Mouse (Mus musculus): Measurements from ENCODE around the gene Gm11172. TPM values are rescaled to one million over a fixed set of nuclear protein-coding genes. Genes with fewer than 3 reads are reported as not detected.

Gene Gm11172
- polyA plus RNA-seq, 1 experiment from 2014 or later: not detected

DNA sequence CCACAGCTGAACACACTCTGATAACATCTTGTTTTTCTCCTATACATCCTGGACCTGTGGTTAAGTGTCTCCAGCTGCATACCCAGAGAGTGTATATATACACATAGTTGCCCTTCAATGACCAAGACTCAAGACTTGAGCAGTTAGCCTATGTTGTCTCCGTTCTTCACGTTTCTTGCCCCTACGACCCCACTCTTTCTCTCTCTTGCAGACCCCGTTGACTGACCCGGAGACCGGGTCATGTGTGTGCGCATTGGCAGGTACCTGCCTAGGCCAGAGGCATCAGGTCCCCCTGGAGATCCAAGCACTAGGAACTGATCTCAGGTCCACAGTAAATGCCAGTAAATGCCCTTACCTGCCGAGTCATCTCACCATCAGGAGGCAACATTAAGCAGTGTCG, 14.6 kb downstream of the Gm11172 start:
- Histone ChIP-seq H3K4me3 (ENCODE audit: low read length) (no peak overlapping the region), H3K9me3 (ENCODE audit: low read length) (no peaks in the 10 kb centered on the region), H3K27me3 (ENCODE audit: insufficient read depth, low read length) (no peaks in the 10 kb centered on the region), H3K9ac (replicated peaks; ENCODE audit: low read length) (no peak overlapping the region), H3K4me2 (replicated peaks; ENCODE audit: low read depth, low read length) (no peak overlapping the region), H3K27ac (ENCODE audit: low read length) (no peak overlapping the region), H3K36me3 (ENCODE audit: insufficient read depth, low read length) (no peaks in the 10 kb centered on the region), H3K4me1 (ENCODE audit: insufficient read depth, low read length) (0 out of 2 replicates have a peak, but pooled peaks cover 7% of the 10 kb centered on the region)
- ATAC-seq (ENCODE audit: low FRiP score, low TSS enrichment): no peak
- WGBS: 90% methylated on average over 9 of the region's 9 CpGs

DNA sequence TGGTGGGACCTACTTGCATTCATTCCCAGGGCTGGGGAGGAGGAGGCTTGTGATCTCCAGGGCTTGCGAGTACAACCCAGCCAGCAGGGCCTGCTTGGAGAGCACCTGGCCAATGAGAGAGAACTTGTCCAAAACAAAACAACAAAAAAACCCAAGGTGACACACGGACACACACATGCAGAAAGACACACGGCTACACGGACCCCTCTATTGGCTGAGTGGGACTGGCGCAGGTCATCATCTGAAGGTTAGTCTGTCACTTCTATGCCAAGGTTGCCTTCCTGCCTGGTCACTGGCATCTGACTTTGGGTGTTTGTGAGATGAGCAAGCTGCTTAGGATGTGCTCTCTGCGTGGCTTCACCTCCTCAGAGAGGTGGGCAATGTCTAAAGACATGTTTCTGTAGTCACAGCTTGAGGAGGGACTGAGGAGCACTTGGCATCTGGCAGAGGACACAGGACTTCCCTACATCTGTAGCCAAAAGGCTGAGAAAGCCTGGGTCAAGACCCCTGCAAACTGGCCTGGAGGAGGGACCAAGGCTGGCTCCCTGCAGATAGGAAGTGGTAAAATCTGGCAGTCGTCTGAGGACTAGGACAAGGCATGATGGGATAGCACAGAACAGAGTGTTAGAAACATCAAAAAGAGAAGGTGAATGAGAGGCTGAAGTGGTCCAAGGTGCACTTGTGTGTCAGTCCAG, 15.2 kb downstream of the Gm11172 start:
- 78% methylated on average over 7 of the region's 7 CpGs for WGBS
- Histone ChIP-seq H3K4me1 (ENCODE audit: insufficient read depth, low read length) (0 out of 2 replicates have a peak, but pooled peaks cover 7% of the 10 kb centered on the region), H3K9me3 (ENCODE audit: low read length) (no peaks in the 10 kb centered on the region), H3K36me3 (ENCODE audit: insufficient read depth, low read length) (no peaks in the 10 kb centered on the region), H3K9ac (replicated peaks; ENCODE audit: low read length) (no peak overlapping the region), H3K4me3 (ENCODE audit: low read length) (no peak overlapping the region), H3K27me3 (ENCODE audit: insufficient read depth, low read length) (no peaks in the 10 kb centered on the region), H3K27ac (ENCODE audit: low read length) (no peak overlapping the region), H3K4me2 (replicated peaks; ENCODE audit: low read depth, low read length) (no peak overlapping the region)
- ATAC-seq (ENCODE audit: low FRiP score, low TSS enrichment): no peak

DNA sequence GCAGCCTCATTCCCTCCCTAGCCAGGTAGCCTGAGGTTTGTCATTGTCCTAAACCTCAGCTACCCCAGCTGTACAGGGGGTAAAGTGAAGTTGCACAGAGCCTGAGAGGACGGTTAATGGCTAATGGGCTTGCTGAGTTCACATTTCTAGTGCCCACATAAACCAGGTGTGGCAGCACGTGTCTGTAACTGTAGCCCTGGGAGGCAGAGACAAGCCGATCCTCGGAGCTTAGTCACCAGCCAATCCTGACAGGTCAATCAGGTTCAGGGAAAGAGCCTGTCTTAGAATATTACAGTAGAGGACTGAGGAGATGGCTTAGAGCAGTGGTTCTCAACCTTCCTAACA, 15.7 kb downstream of the Gm11172 start:
- no peaks in the 10 kb centered on the region for H3K36me3 ChIP-seq (ENCODE audit: insufficient read depth, low read length)
- no peaks in the 10 kb centered on the region for H3K9me3 ChIP-seq (ENCODE audit: low read length)
- no peaks in the 10 kb centered on the region for H3K27me3 ChIP-seq (ENCODE audit: insufficient read depth, low read length)
- H3K4me2 ChIP-seq (replicated peaks; ENCODE audit: low read depth, low read length): no peak overlapping the region
- 0 out of 2 replicates have a peak, but pooled peaks cover 7% of the 10 kb centered on the region for H3K4me1 ChIP-seq (ENCODE audit: insufficient read depth, low read length)
- no peak overlapping the region for H3K27ac ChIP-seq (ENCODE audit: low read length)
- no peak for ATAC-seq (ENCODE audit: low FRiP score, low TSS enrichment)
- no peak overlapping the region for H3K4me3 ChIP-seq (ENCODE audit: low read length)
- no peak overlapping the region for H3K9ac ChIP-seq (replicated peaks; ENCODE audit: low read length)
- 61% methylated on average over 4 of the region's 4 CpGs for WGBS

DNA sequence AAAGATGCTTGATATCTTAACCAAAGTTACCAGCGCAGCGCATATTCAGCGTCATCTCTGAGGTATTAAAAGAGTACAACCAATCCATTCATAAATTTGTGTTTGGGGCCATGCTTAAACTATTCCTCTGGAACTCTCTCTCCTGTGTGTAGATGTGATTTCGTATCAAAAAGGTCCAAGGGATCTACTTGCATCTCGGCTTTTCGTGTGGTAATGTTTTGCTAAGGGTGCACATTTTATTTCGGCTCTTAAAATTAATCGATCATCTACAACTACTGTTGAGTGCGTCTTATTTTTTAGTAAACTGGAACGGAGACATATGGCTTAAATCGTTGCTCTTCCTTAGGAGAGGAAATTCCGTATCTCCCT, 21.8 kb downstream of the Gm11172 start:
- Histone ChIP-seq H3K4me2 (replicated peaks; ENCODE audit: low read depth, low read length) (peak overlapping the region; percentile 74), H3K27me3 (ENCODE audit: insufficient read depth, low read length) (no peaks in the 10 kb centered on the region), H3K36me3 (ENCODE audit: insufficient read depth, low read length) (no peaks in the 10 kb centered on the region), H3K4me1 (ENCODE audit: insufficient read depth, low read length) (peaks cover 26% of the 10 kb centered on the region), H3K9ac (replicated peaks; ENCODE audit: low read length) (peak overlapping the region; percentile 81), H3K27ac (ENCODE audit: low read length) (no peak overlapping the region), H3K9me3 (ENCODE audit: low read length) (no peaks in the 10 kb centered on the region), H3K4me3 (ENCODE audit: low read length) (peak overlapping the region; percentile 71)
- 12% methylated on average over 12 of the region's 12 CpGs for WGBS
- no peak for ATAC-seq (ENCODE audit: low FRiP score, low TSS enrichment)

DNA sequence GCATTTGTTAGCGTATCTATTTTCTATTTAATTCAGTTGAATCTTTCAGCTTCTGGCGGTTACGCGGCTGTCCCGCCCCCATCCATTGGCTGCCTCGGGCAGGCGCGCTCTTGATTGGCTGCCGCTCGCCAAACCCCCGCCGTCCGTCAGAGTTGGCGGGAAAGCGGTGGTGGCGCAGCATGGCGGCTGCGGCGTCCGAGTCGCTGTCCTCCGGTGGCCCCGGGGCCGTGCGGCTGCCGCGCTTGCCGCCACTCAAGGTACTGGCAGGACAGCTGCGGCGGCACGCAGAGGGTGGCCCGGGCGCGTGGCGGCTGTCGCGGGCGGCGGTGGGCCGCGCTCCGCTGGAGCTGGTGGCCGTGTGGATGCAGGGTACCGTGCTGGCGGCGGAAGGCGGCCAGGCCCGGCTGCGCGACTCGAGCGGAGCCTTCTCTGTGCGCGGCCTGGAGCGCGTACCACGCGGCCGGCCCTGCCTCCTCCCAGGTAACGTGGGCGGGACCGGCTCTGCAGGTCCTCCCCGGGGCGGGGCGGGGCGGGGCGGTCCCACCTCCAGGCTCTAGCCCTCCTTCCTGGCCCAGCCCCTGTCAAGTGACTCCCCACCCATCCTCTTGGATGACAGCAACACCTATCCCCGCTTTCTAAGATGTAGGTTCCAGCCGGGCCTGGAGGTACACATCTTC, 22.3 kb downstream of the Gm11172 start, which contains the start of gene Rmi2:
TSS of gene Rmi2 (plus strand) at position 149 of the 677 bp plus-strand sequence.
- peak within 1 kb of the TSS; percentile 74 for H3K4me2 ChIP-seq (replicated peaks; ENCODE audit: low read depth, low read length)

DNA sequence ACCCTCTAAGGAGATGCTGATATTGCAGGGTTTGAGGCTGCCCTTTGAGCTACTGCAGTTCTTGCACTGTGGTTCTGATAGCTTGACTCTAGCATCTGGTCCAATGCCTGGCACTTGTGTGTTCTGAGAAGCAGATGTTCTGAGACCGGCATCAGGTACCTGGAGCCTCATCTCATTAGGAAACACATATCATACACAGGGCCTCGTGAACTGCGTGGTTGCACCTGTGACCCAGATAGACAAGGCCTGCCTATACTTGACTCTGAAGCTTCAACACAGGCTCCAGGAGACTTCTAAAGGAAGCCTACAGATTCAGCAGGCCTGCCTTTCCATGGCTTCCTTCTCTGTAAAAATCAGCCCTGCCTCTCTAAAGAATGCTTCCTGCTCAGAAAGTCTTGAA, 23.7 kb downstream of the Gm11172 start:
- no peak overlapping the region for H3K4me3 ChIP-seq (ENCODE audit: low read length)
- no peak overlapping the region for H3K4me2 ChIP-seq (replicated peaks; ENCODE audit: low read depth, low read length)
- H3K9me3 ChIP-seq (ENCODE audit: low read length): no peaks in the 10 kb centered on the region
- no peak overlapping the region for H3K27ac ChIP-seq (ENCODE audit: low read length)
- ATAC-seq (ENCODE audit: low FRiP score, low TSS enrichment): no peak
- H3K4me1 ChIP-seq (ENCODE audit: insufficient read depth, low read length): peaks cover 28% of the 10 kb centered on the region
- no peak overlapping the region for H3K9ac ChIP-seq (replicated peaks; ENCODE audit: low read length)
- WGBS: 81% methylated on average over 3 of the region's 3 CpGs
- no peaks in the 10 kb centered on the region for H3K27me3 ChIP-seq (ENCODE audit: insufficient read depth, low read length)
- peaks cover 5% of the 10 kb centered on the region; the same call in 1 of the 2 replicates for H3K36me3 ChIP-seq (ENCODE audit: insufficient read depth, low read length)

More for the DNA sequence above, 22.3 kb downstream of the Gm11172 start, which contains the start of gene Rmi2:
- peak within 1 kb of the TSS; percentile 80 for H3K27ac ChIP-seq (ENCODE audit: low read length)
- H3K27me3 ChIP-seq (ENCODE audit: insufficient read depth, low read length): no peaks in the 10 kb centered on the region
- H3K9ac ChIP-seq (replicated peaks; ENCODE audit: low read length): peak within 1 kb of the TSS; percentile 81
- peak; percentile 95 for ATAC-seq (ENCODE audit: low FRiP score, low TSS enrichment)
- H3K9me3 ChIP-seq (ENCODE audit: low read length): no peaks in the 10 kb centered on the region
- WGBS: under 1% methylated on average over 55 of the region's 69 CpGs
- peaks cover 3% of the 10 kb centered on the region; the same call in 1 of the 2 replicates for H3K36me3 ChIP-seq (ENCODE audit: insufficient read depth, low read length)
- H3K4me1 ChIP-seq (ENCODE audit: insufficient read depth, low read length): peaks cover 28% of the 10 kb centered on the region
- peak within 1 kb of the TSS; percentile 71 for H3K4me3 ChIP-seq (ENCODE audit: low read length)

DNA sequence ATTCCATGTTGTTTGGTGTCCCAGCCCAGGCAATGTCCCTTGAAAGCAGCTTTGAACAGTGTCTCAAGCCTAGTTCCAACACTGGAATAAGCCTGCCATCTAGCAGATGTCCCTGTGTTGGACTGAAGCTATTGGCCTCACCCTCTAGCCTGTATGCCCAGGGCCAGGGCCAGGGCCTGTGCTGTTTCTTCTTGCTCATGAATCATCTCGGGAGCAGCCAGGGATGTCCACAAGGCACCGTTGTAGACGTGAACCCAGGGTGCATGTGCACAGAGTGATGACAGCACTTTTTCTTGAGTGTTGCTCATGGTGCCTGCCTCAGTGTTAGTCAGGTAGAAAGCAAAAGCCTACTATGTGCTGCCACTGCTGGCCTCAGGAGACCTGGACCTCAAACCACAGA, 24.5 kb downstream of the Gm11172 start:
- H3K9ac ChIP-seq (replicated peaks; ENCODE audit: low read length): no peak overlapping the region

DNA sequence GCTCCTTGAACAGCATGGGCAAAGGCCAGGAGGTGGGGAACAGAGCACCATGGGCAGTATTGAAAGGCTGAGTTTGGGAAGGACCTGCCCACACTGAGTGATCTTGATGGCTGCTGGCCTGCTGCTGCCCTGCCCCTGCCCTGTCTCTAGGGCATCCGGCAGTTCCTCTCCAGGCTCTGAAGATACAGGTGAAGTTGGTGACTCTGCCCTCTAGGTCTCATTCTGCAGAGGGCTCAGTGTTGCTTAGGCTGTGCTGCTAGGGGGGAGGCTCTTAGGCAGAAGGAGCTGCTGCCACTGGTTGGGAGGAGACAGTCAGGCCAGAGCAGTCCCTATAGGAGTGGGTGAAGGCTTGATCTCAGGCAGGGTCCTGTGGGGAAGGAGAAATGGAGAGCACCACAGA, 25.2 kb downstream of the Gm11172 start:
- Histone ChIP-seq H3K4me1 (ENCODE audit: insufficient read depth, low read length) (peaks cover 36% of the 10 kb centered on the region), H3K9me3 (ENCODE audit: low read length) (no peaks in the 10 kb centered on the region), H3K4me3 (ENCODE audit: low read length) (no peak overlapping the region), H3K4me2 (replicated peaks; ENCODE audit: low read depth, low read length) (peak overlapping the region; percentile 0; the same call in 1 of the 2 replicates), H3K27ac (ENCODE audit: low read length) (peak overlapping the region; percentile 81), H3K36me3 (ENCODE audit: insufficient read depth, low read length) (peaks cover 5% of the 10 kb centered on the region; the same call in 1 of the 2 replicates), H3K9ac (replicated peaks; ENCODE audit: low read length) (0 out of 2 replicates have a peak overlapping the region, but pooled peaks have one; percentile 7), H3K27me3 (ENCODE audit: insufficient read depth, low read length) (no peaks in the 10 kb centered on the region)
- ATAC-seq (ENCODE audit: low FRiP score, low TSS enrichment): no peak; the same call in 1 of the 2 replicates
- 69% methylated on average over 1 of the region's 1 CpGs for WGBS

More for the DNA sequence above, 24.5 kb downstream of the Gm11172 start:
- Histone ChIP-seq H3K4me3 (ENCODE audit: low read length) (no peak overlapping the region), H3K4me1 (ENCODE audit: insufficient read depth, low read length) (peaks cover 29% of the 10 kb centered on the region), H3K27me3 (ENCODE audit: insufficient read depth, low read length) (no peaks in the 10 kb centered on the region), H3K9me3 (ENCODE audit: low read length) (no peaks in the 10 kb centered on the region), H3K27ac (ENCODE audit: low read length) (no peak overlapping the region), H3K36me3 (ENCODE audit: insufficient read depth, low read length) (peaks cover 5% of the 10 kb centered on the region; the same call in 1 of the 2 replicates), H3K4me2 (replicated peaks; ENCODE audit: low read depth, low read length) (no peak overlapping the region)
- WGBS: 68% methylated on average over 3 of the region's 3 CpGs
- no peak for ATAC-seq (ENCODE audit: low FRiP score, low TSS enrichment)

DNA sequence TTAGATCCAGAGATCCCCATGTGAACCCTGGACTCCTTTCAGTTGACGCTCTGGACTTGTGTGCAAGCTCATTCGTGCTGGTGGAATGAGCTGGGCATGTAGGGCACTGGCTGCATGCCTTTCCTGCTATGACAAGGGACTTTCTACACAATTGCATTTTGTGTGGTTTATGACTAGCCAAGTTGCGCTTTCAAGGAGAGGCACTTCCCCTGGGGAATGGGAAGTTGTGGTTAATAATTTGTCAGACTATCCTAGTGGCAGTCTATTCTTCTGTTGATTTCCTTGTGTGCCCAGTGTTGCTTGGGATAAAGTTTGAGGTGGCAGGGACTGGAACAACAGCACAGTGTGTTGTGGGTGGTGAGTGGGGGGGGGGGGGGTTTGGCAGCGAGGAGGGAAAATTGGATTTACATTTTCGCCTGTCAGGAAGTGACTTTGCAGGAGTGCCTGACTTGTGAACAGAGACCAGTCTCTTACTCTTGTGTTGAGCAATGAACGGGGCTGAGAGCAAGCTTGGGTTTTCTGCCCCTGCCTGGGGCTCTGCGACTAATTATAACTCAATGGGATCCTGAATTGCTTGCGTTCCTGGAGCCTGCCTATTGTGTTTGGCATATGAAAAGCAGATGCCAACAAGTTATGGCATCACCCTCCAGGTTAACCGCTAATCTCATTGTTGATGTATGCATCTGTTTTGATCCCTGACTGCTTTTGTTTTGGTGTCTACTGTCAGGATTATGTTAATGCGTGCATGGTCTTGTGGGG, 26.0 kb downstream of the Gm11172 start:
- ATAC-seq (ENCODE audit: low FRiP score, low TSS enrichment): peak; percentile 26
- H3K9ac ChIP-seq (replicated peaks; ENCODE audit: low read length): no peak overlapping the region
- peaks cover 42% of the 10 kb centered on the region for H3K4me1 ChIP-seq (ENCODE audit: insufficient read depth, low read length)
- H3K27me3 ChIP-seq (ENCODE audit: insufficient read depth, low read length): no peaks in the 10 kb centered on the region
- H3K27ac ChIP-seq (ENCODE audit: low read length): peak overlapping the region; percentile 81
- no peak overlapping the region for H3K4me3 ChIP-seq (ENCODE audit: low read length)
- 52% methylated on average over 10 of the region's 10 CpGs for whole genome bisulfite sequencing
- no peaks in the 10 kb centered on the region for H3K9me3 ChIP-seq (ENCODE audit: low read length)
- H3K4me2 ChIP-seq (replicated peaks; ENCODE audit: low read depth, low read length): peak overlapping the region; percentile 0
- peaks cover 5% of the 10 kb centered on the region; the same call in 1 of the 2 replicates for H3K36me3 ChIP-seq (ENCODE audit: insufficient read depth, low read length)

Measured in kidney, embryonic 16.5 days (tissue).